Mouse (Mus musculus): ENCODE results near the gene Phospho1.

Phospho1 gene

GRCm38 (mm10) chr11:95811741-95812140, 12.6 kb upstream of the Phospho1 start:
- peak; percentile 48 to 73 for DNase-seq (ENCODE audit: inconsistent age in 2 of 2, low spot score in 1 of 2)

- peak in 1 of 2 experiments; percentile 23 for DNase-seq (ENCODE audit: inconsistent age in 2 of 2, low spot score in 1 of 2)
Measured at GRCm38 (mm10) chr11:95812224-95812623, 12.1 kb upstream of the Phospho1 start.

- DNase-seq (ENCODE audit: inconsistent age in 2 of 2, low spot score in 1 of 2), result no peak
Measured at GRCm38 (mm10) chr11:95814101-95814500, 10.2 kb upstream of the Phospho1 start.

- no peak for DNase-seq (ENCODE audit: inconsistent age in 2 of 2, low spot score in 1 of 2)
Measured at GRCm38 (mm10) chr11:95814857-95815256, 9.4 kb upstream of the Phospho1 start.

- DNase-seq (ENCODE audit: inconsistent age in 2 of 2, low spot score in 1 of 2), result no peak
Measured at GRCm38 (mm10) chr11:95815412-95815811, 8.9 kb upstream of the Phospho1 start.

GRCm38 (mm10) chr11:95819138-95819537, 5.2 kb upstream of the Phospho1 start:
- peak in 1 of 2 experiments; percentile 30 for DNase-seq (ENCODE audit: inconsistent age in 2 of 2, low spot score in 1 of 2)

GRCm38 (mm10) chr11:95821511-95821910, 2.8 kb upstream of the Phospho1 start:
- peak in 1 of 2 experiments; percentile 57 for DNase-seq (ENCODE audit: inconsistent age in 2 of 2, low spot score in 1 of 2)

- DNase-seq (ENCODE audit: inconsistent age in 2 of 2, low spot score in 1 of 2), result peak in 1 of 2 experiments; percentile 33
Measured at GRCm38 (mm10) chr11:95822437-95822836, 1.9 kb upstream of the Phospho1 start.

- peak; percentile 77 to 86 for DNase-seq (ENCODE audit: inconsistent age in 2 of 2, low spot score in 1 of 2)
Measured at GRCm38 (mm10) chr11:95824877-95825243, 561 bp downstream of the Phospho1 start.

GRCm38 (mm10) chr11:95825625-95826024, 1.3 kb downstream of the Phospho1 start:
- peak; percentile 7 to 39 for DNase-seq (ENCODE audit: inconsistent age in 2 of 2, low spot score in 1 of 2)

GRCm38 (mm10) chr11:95826317-95827167, 2.2 kb downstream of the Phospho1 start:
- DNase-seq (ENCODE audit: inconsistent age in 2 of 2, low spot score in 1 of 2), result peak; percentile 9 to 40

GRCm38 (mm10) chr11:95827168-95827447, 2.8 kb downstream of the Phospho1 start:
- peak in 1 of 2 experiments; percentile 11 for DNase-seq (ENCODE audit: inconsistent age in 2 of 2, low spot score in 1 of 2)

GRCm38 (mm10) chr11:95827464-95828085, 3.3 kb downstream of the Phospho1 start:
- DNase-seq (ENCODE audit: inconsistent age in 2 of 2, low spot score in 1 of 2), result peak; percentile 71 to 95

- no peak for DNase-seq (ENCODE audit: inconsistent age in 2 of 2, low spot score in 1 of 2)
Measured at GRCm38 (mm10) chr11:95828181-95828964, 4.1 kb downstream of the Phospho1 start.

- no peak for DNase-seq (ENCODE audit: inconsistent age in 2 of 2, low spot score in 1 of 2)
Measured at GRCm38 (mm10) chr11:95829526-95830050, 5.3 kb downstream of the Phospho1 start.

- DNase-seq (ENCODE audit: inconsistent age in 2 of 2, low spot score in 1 of 2), result peak in 1 of 2 experiments; percentile 56
Measured at GRCm38 (mm10) chr11:95830411-95831275, 6.3 kb downstream of the Phospho1 start.

GRCm38 (mm10) chr11:95831276-95831619, 6.9 kb downstream of the Phospho1 start:
- peak in 1 of 2 experiments; percentile 49 for DNase-seq (ENCODE audit: inconsistent age in 2 of 2, low spot score in 1 of 2)

GRCm38 (mm10) chr11:95831641-95832040, 7.3 kb downstream of the Phospho1 start:
- no peak for DNase-seq (ENCODE audit: inconsistent age in 2 of 2, low spot score in 1 of 2)

GRCm38 (mm10) chr11:95832129-95833005, 8.1 kb downstream of the Phospho1 start:
- DNase-seq (ENCODE audit: inconsistent age in 2 of 2, low spot score in 1 of 2), result no peak
